In the genomic region with DNA sequence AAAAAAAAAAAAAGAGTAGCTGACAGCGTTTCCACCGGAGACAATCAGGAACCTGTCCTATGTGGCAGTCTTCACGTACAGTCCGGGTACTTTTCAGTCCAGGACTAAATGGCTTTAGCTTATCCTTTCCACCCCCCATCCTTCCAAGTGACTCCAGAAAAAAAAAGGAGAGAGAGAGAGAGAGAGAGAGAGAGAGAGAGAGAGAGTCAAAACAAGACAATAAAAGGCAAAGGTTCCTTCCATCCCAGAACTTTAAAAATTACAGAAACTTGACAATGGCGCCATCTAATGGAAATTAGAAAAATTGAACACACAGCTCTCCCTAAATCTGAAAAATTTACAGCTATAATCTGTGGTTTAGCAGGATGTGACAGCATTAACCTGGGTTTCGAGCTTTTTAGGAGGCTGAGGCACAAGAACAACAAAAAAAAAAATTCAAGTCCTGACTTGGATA, we compare ENCODE assay signal across 9 mouse cellular contexts. TPM values are rescaled to one million over a fixed set of nuclear protein-coding genes. Genes with fewer than 3 reads are reported as not detected.
A peak's percentile ranks its signal among the peaks of the same experiment; 100 is the strongest.
DNase-seq lines count a peak whose midpoint lies in the region; ATAC-seq and TF ChIP-seq lines count a peak whose summit lies in the region.
"Had no signal": no experiment of that assay in that cellular context is flagged by ENCODE, and none has a peak within 500 bp of the region (broad histone marks: within the 10 kb centered on the region; RNA-seq: fewer than 3 reads in every experiment).

No protein-coding gene starts in this region.

- no peaks in the 10 kb centered on the region for H3K36me3 ChIP-seq in hindbrain, embryonic 11.5 days (ENCODE audit: control insufficient read depth, insufficient read depth, low read length)
- H3K36me3 ChIP-seq in hindbrain, embryonic 16.5 days (ENCODE audit: control insufficient read depth, insufficient read depth, low read length), result no peaks in the 10 kb centered on the region
- no peaks in the 10 kb centered on the region for H3K36me3 ChIP-seq in MEL (ENCODE audit: control insufficient read depth in 1 of 2, insufficient read depth in 2 of 2, low read length in 2 of 2)
- H3K36me3 ChIP-seq in kidney, embryonic 14.5 days (ENCODE audit: control insufficient read depth, insufficient read depth, low read length), result no peaks in the 10 kb centered on the region
- H3K36me3 ChIP-seq: midbrain, embryonic 12.5 days had no signal

- no peak overlapping the region for H3K9ac ChIP-seq in hindbrain, embryonic 11.5 days (ENCODE audit: low read depth, low read length)
- H3K9ac ChIP-seq in hindbrain, embryonic 16.5 days (ENCODE audit: low read depth, low read length), result no peak overlapping the region
- H3K9ac ChIP-seq in MEL (ENCODE audit: control insufficient read depth, low read depth, low read length, poor library complexity, severe bottlenecking), result no peak overlapping the region
- no peak overlapping the region for H3K9ac ChIP-seq in kidney, embryonic 14.5 days (ENCODE audit: low read depth, low read length)
- H3K9ac ChIP-seq: midbrain, embryonic 12.5 days had no signal

- peak in 2 of 3 experiments; percentile 45 to 93; a peak in 4 of 6 replicates for TF ChIP-seq CTCF in MEL (IDR thresholded peaks at IDR 0.05 in 2 of 3, conservative IDR thresholded peaks at IDR 0.05 in 1 of 3; ENCODE audit: control insufficient read depth in 1 of 3, insufficient read depth in 1 of 3, low read depth in 2 of 3, low read length in 3 of 3, poor library complexity in 1 of 3, severe bottlenecking in 1 of 3)

- ATAC-seq in hindbrain, embryonic 11.5 days (ENCODE audit: low FRiP score), result no peak
- no peak for ATAC-seq in hindbrain, embryonic 16.5 days
- no peak; the same call in 1 of the 2 replicates for ATAC-seq in kidney, embryonic 14.5 days (ENCODE audit: low FRiP score, low TSS enrichment)

- H3K4me1 ChIP-seq in hindbrain, embryonic 11.5 days (replicated peaks; ENCODE audit: control insufficient read depth, insufficient read depth, low read length), result no peaks in the 10 kb centered on the region
- H3K4me1 ChIP-seq in hindbrain, embryonic 16.5 days (ENCODE audit: control insufficient read depth, insufficient read depth, low read depth, low read length), result peaks cover 4% of the 10 kb centered on the region
- H3K4me1 ChIP-seq in MEL (ENCODE audit: control insufficient read depth in 1 of 2, insufficient read depth in 2 of 2, low read length in 2 of 2), result no peaks in the 10 kb centered on the region
- no peaks in the 10 kb centered on the region for H3K4me1 ChIP-seq in kidney, embryonic 14.5 days (ENCODE audit: control insufficient read depth, insufficient read depth, low read length)

- no peak overlapping the region for H3K4me2 ChIP-seq in hindbrain, embryonic 11.5 days (replicated peaks; ENCODE audit: low read depth, low read length)
- no peak overlapping the region for H3K4me2 ChIP-seq in hindbrain, embryonic 16.5 days (ENCODE audit: low read length)
- no peak overlapping the region for H3K4me2 ChIP-seq in kidney, embryonic 14.5 days (replicated peaks; ENCODE audit: low read depth, low read length)
- H3K4me2 ChIP-seq: midbrain, embryonic 12.5 days had no signal

- peak; percentile 98 for TF ChIP-seq RAD21 in MEL (IDR thresholded peaks at IDR 0.05; ENCODE audit: low read depth, low read length)

- H3K4me3 ChIP-seq in hindbrain, embryonic 11.5 days (ENCODE audit: low read depth, low read length), result no peak overlapping the region
- H3K4me3 ChIP-seq in hindbrain, embryonic 16.5 days (ENCODE audit: low read length), result no peak overlapping the region
- H3K4me3 ChIP-seq in MEL (ENCODE audit: control insufficient read depth in 1 of 2, insufficient read depth in 1 of 2, low read depth in 2 of 2, low read length in 2 of 2), result no peak overlapping the region
- no peak overlapping the region for H3K4me3 ChIP-seq in kidney, embryonic 14.5 days (ENCODE audit: low read length)
- H3K4me3 ChIP-seq: midbrain, embryonic 12.5 days had no signal

- 0 out of 2 replicates have a peak, but pooled peaks cover 2% of the 10 kb centered on the region for H3K27me3 ChIP-seq in hindbrain, embryonic 11.5 days (ENCODE audit: control insufficient read depth, insufficient read depth, low read length)
- no peaks in the 10 kb centered on the region for H3K27me3 ChIP-seq in hindbrain, embryonic 16.5 days (replicated peaks; ENCODE audit: control insufficient read depth, insufficient read depth, low read length)
- H3K27me3 ChIP-seq in MEL (ENCODE audit: control insufficient read depth in 1 of 2, insufficient read depth in 2 of 2, low read length in 2 of 2), result no peaks in the 10 kb centered on the region
- no peaks in the 10 kb centered on the region for H3K27me3 ChIP-seq in kidney, embryonic 14.5 days (ENCODE audit: control insufficient read depth, insufficient read depth, low read length)
- H3K27me3 ChIP-seq: midbrain, embryonic 12.5 days had no signal

- TF ChIP-seq EP300 in MEL (IDR thresholded peaks at IDR 0.05; ENCODE audit: low read depth in 1 of 2, low read length in 2 of 2), result no peak

- DNase-seq in hindbrain, embryonic 11.5 days (ENCODE audit: low spot score), result peak; percentile 51
- peak; percentile 79 for DNase-seq in 416B (ENCODE audit: low read depth)
- peak; percentile 77 for DNase-seq in MEL (ENCODE audit: low read depth, low spot score)
- peak; percentile 43 for DNase-seq in forelimb bud, embryonic 11.5 days (ENCODE audit: low read depth, low spot score)
- no peak for DNase-seq in urinary bladder, adult 18-20 months (ENCODE audit: low spot score in 2 of 2)
- DNase-seq in kidney, postnatal 10 days, result no peak

- TF ChIP-seq POLR2A in MEL (IDR thresholded peaks at IDR 0.05; ENCODE audit: control insufficient read depth in 1 of 2, insufficient read depth in 1 of 2, low read depth in 1 of 2, low read length in 2 of 2, poor library complexity in 1 of 2), result no peak

- WGBS in hindbrain, embryonic 11.5 days, result 56% methylated on average over 6 of the region's 6 CpGs
- 41% methylated on average over 6 of the region's 6 CpGs for WGBS in hindbrain, embryonic 16.5 days
- 59% methylated on average over 6 of the region's 6 CpGs for WGBS in kidney, embryonic 14.5 days

- H3K9me3 ChIP-seq in hindbrain, embryonic 11.5 days (ENCODE audit: control insufficient read depth, low read length), result no peaks in the 10 kb centered on the region
- no peaks in the 10 kb centered on the region for H3K9me3 ChIP-seq in hindbrain, embryonic 16.5 days (ENCODE audit: control insufficient read depth, low read length)
- H3K9me3 ChIP-seq in MEL (replicated peaks; ENCODE audit: insufficient read depth, low read length), result no peaks in the 10 kb centered on the region
- peaks cover 4% of the 10 kb centered on the region; the same call in 1 of the 2 replicates for H3K9me3 ChIP-seq in kidney, embryonic 14.5 days (ENCODE audit: control insufficient read depth, low read length)
- H3K9me3 ChIP-seq: midbrain, embryonic 12.5 days had no signal

- H3K27ac ChIP-seq in hindbrain, embryonic 11.5 days (ENCODE audit: low read depth, low read length), result no peak overlapping the region
- no peak overlapping the region for H3K27ac ChIP-seq in hindbrain, embryonic 16.5 days (ENCODE audit: low read depth, low read length)
- no peak overlapping the region for H3K27ac ChIP-seq in MEL (ENCODE audit: control insufficient read depth, low read depth, low read length)
- no peak overlapping the region for H3K27ac ChIP-seq in kidney, embryonic 14.5 days (ENCODE audit: low read depth, low read length)
- H3K27ac ChIP-seq: midbrain, embryonic 12.5 days had no signal

- no peaks in the 10 kb centered on the region for H3K79me2 ChIP-seq in MEL (ENCODE audit: control insufficient read depth, insufficient read depth, low read length, poor library complexity)

RNA-seq across cellular contexts. Expression of a gene that starts 8.0 kb away (rescaled TPM):
- polyA plus RNA-seq in hindbrain, embryonic 11.5 days (2014; fragmentation: Nextera tagmentation; extraction: Ambion mirVana), result 19.0 and 20.3 TPM in 2 replicates
- 16.4 and 21.0 TPM in 2 replicates for polyA plus RNA-seq in hindbrain, embryonic 16.5 days (2015; fragmentation: Nextera tagmentation; extraction: Ambion mirVana)
- total RNA-seq in MEL (2012; rRNA removed), result 0.12 and 0.20 TPM in 2 replicates
- polyA plus RNA-seq in MEL (2012; ENCODE audit: insufficient read depth in 1 of 2, insufficient read length in 2 of 2, low read depth in 1 of 2, low replicate concordance in 2 of 2, missing spikeins in 1 of 2), result under 1 TPM in 1 of 2 experiments, not detected in 1; 0.14 TPM
- 36.2 and 46.8 TPM in 2 replicates for polyA plus RNA-seq in kidney, embryonic 14.5 days (2014; fragmentation: Nextera tagmentation; extraction: Ambion mirVana)

RNA-seq across cellular contexts. Expression of a gene that starts 8.6 kb away (rescaled TPM):
- 1.1 and 2.0 TPM in 2 replicates for polyA plus RNA-seq in hindbrain, embryonic 11.5 days (2014; fragmentation: Nextera tagmentation; extraction: Ambion mirVana)
- 0.42 and 0.56 TPM in 2 replicates for polyA plus RNA-seq in hindbrain, embryonic 16.5 days (2015; fragmentation: Nextera tagmentation; extraction: Ambion mirVana)
- not detected in 2 replicates for total RNA-seq in MEL (2012; rRNA removed)
- under 1 TPM in 1 of 2 experiments, not detected in 1; 0.26 TPM for polyA plus RNA-seq in MEL (2012; ENCODE audit: insufficient read depth in 1 of 2, insufficient read length in 2 of 2, low read depth in 1 of 2, low replicate concordance in 2 of 2, missing spikeins in 1 of 2)
- 1.0 and 1.1 TPM in 2 replicates for polyA plus RNA-seq in kidney, embryonic 14.5 days (2014; fragmentation: Nextera tagmentation; extraction: Ambion mirVana)

RNA-seq across cellular contexts. Expression of a gene that starts 36.9 kb away (rescaled TPM):
- polyA plus RNA-seq in hindbrain, embryonic 11.5 days (2014; fragmentation: Nextera tagmentation; extraction: Ambion mirVana), result 9.5 and 11.0 TPM in 2 replicates
- 9.1 and 9.9 TPM in 2 replicates for polyA plus RNA-seq in hindbrain, embryonic 16.5 days (2015; fragmentation: Nextera tagmentation; extraction: Ambion mirVana)
- 9.2 and 10.7 TPM in 2 replicates for total RNA-seq in MEL (2012; rRNA removed)
- polyA plus RNA-seq in MEL (2012; ENCODE audit: insufficient read depth in 1 of 2, insufficient read length in 2 of 2, low read depth in 1 of 2, low replicate concordance in 2 of 2, missing spikeins in 1 of 2), result 1 to 10 TPM in 1 of 2 experiments, not detected in 1; 6.3 TPM
- polyA plus RNA-seq in kidney, embryonic 14.5 days (2014; fragmentation: Nextera tagmentation; extraction: Ambion mirVana), result 12.6 and 13.3 TPM in 2 replicates

RNA-seq across cellular contexts. Expression of a gene that starts 46.6 kb away (rescaled TPM):
- 544 and 600 TPM in 2 replicates for polyA plus RNA-seq in hindbrain, embryonic 11.5 days (2014; fragmentation: Nextera tagmentation; extraction: Ambion mirVana)
- 315 and 329 TPM in 2 replicates for polyA plus RNA-seq in hindbrain, embryonic 16.5 days (2015; fragmentation: Nextera tagmentation; extraction: Ambion mirVana)
- 338 and 358 TPM in 2 replicates for total RNA-seq in MEL (2012; rRNA removed)
- 1,000 to 10,000 TPM in 1 of 2 experiments, 100 to 1,000 TPM in 1; 748 to 3,269 TPM for polyA plus RNA-seq in MEL (2012; ENCODE audit: insufficient read depth in 1 of 2, insufficient read length in 2 of 2, low read depth in 1 of 2, low replicate concordance in 2 of 2, missing spikeins in 1 of 2)
- polyA plus RNA-seq in kidney, embryonic 14.5 days (2014; fragmentation: Nextera tagmentation; extraction: Ambion mirVana), result 369 and 392 TPM in 2 replicates

RNA-seq across cellular contexts. Expression of a gene that starts 46.6 kb away (rescaled TPM):
- 19.4 and 22.5 TPM in 2 replicates for polyA plus RNA-seq in hindbrain, embryonic 11.5 days (2014; fragmentation: Nextera tagmentation; extraction: Ambion mirVana)
- 12.2 and 15.3 TPM in 2 replicates for polyA plus RNA-seq in hindbrain, embryonic 16.5 days (2015; fragmentation: Nextera tagmentation; extraction: Ambion mirVana)
- total RNA-seq in MEL (2012; rRNA removed), result 11.2 and 11.6 TPM in 2 replicates
- 10 to 100 TPM in 1 of 2 experiments, not detected in 1; 12.9 TPM for polyA plus RNA-seq in MEL (2012; ENCODE audit: insufficient read depth in 1 of 2, insufficient read length in 2 of 2, low read depth in 1 of 2, low replicate concordance in 2 of 2, missing spikeins in 1 of 2)
- polyA plus RNA-seq in kidney, embryonic 14.5 days (2014; fragmentation: Nextera tagmentation; extraction: Ambion mirVana), result 18.8 and 21.3 TPM in 2 replicates

Comparison
In these comparisons a context has a peak if more than half of its experiments do, and no peak if none do; other contexts are left out.
1. DNase-seq: peak in hindbrain, embryonic 11.5 days (single experiment), 416B (single experiment), MEL (single experiment) and forelimb bud, embryonic 11.5 days (single experiment); none in urinary bladder, adult 18-20 months (0 of 2) and kidney, postnatal 10 days (single experiment).
2. RNA of a gene that starts 8.0 kb away (polyA plus RNA-seq): 36.2 to 46.8 TPM in kidney, embryonic 14.5 days, 19.0 to 20.3 TPM in hindbrain, embryonic 11.5 days and 16.4 to 21.0 TPM in hindbrain, embryonic 16.5 days; 0.14 TPM in MEL; every median in the first group is over 10 times any median in the second.